Mouse (Mus musculus): ENCODE data around the gene Gm21992.

The Gm21992 gene

DNA sequence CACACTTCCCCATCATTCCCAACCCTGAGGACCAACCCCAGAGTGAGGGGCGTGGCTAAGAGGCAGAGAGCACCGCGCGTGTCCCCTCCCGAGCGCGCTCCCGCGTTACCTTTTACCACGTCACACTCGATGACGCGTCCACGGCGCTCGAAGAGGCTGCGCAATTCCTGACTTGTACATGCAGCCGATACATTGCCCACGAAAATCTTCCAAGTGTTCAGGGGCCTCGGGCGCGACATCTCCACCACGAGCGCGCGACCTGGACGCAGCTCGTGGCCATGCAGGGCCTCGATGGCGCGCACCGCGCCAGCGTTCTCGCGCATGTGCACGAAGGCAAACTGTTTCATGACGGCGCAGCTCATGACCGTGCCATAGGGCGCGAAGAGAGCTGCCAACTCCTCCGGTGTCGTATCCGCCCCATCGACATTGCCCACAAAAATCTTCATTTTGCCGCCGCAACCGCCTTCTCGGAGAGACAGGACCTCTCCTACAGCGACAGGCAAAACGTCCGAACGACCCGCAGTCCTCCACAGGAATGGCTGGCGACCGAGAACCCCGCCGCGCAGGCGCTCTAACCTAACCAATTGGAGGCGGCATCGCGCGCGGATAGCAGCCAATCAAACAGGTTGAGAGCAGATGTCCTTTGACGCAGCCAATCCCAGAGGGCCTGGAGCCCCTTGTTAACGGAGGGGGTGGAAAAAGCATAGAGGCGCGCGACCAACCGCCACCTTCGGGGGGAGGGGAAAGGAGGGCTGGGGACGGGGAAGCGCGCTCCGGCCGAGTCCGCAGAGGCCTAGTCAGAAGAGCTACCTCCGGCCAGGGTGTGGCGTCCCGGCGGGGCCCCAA lies at the start of gene Gm21992, which contains the start of gene Rbm14:
TSS of gene Gm21992 (minus strand) at position 550 of the 846 bp plus-strand sequence.
TSS of gene Rbm14 (minus strand) at position 572 of the 846 bp plus-strand sequence.
- DNase-seq (ENCODE audit: low spot score), result peak; percentile 97

DNA sequence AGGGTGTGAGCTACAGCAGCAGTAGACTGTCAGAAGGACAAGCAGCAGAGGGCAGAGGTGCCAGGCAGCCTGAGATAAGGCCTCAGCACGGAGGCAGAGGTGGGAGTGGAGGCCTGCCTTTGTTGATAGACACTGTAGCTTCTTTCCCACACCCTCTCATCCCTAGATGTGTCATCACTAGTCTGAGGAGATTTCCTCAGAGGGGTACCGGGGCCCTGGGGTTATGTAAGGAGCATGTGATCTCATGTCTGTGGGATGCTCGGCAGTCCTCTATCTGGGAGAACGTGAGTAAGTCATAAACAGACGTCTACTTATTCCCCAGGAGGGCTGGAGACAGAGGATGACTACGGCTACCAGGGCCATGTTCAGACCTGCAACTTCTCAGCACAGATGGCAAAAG lies 47.7 kb upstream of the Gm21992 start:
- no peak for DNase-seq (ENCODE audit: low spot score)

DNA sequence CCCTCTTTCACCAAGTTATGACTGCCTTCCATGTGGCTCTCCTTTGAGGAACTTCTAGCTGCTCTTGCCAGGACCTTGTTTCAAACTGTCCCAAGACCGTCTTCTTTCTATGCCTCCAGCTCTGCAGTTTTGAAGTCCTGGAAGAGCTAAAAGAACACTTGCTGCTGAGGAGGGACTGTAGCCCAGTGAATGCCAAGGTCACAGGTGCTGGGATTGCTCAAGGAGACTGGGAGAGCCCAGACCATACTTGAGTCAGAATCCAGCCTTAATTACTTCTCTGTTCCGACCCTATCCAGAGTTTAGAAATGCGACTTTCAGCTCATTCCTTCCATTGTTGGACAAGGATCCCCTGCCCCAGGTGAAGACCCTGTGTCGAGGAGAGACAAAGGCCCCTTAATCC lies 44.5 kb upstream of the Gm21992 start:
- no peak for DNase-seq (ENCODE audit: low spot score)

DNA sequence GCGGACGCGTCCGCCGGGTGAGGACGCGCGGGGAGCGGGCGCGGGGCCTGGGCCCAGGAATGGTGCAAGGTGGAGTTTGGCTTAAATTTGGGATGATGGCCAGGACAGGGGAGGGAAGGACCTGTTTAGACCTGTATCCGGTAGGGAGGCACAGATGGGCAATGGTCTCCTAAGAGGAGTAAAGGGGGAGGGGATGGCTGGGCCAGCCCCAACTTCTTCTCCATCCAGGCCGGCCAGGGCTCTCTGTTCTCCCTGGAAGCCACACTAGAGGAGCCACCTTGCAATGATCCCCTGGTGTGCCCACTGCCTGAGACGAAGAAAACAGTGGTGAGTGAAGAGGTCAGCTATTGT lies 44.0 kb upstream of the Gm21992 start:
- DNase-seq (ENCODE audit: low spot score), result no peak

DNA sequence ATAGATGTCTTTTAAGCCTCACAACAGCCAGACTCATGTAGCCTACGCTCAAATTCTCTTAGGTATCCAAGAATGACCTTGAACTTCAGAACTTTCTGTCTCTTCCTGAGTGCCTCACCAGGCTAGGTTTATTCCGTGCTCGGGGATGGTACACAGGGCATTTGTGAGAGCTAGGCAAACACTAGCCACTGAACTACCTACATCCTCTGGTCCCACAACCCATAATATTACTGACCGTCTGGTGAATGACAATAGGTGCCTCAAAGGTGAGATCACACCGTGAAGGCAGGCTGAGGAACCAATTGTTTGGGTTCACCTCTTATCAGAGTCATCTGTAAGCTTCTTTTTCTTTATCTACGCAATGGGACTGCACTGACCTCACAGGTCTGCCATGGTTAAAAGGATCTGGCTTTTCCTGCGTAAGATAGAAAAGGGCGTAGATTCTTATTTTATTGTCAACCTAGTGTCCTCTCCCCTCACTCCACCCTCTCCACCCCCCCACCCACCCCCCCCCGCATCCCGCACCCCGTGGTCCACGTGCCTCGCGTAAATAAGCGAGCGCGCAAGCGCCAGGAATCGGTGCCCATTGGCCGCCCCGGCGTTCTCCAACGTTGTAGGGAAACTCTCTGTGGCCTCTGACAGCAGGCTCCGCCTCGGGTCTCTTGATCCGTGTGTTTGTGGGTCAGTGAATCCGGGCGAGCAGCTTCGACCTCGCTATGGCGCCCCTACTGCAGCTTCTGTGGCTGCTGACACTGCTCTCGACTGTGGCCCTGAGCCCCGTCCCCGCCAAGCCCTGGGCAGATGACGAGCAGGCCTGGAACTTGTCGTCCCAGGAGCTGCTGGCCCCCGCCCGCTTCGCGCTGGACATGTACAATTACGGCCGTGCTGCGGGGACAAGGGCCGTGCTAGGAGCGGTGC lies 43.4 kb upstream of the Gm21992 start, which contains the start of gene Ctsf:
TSS of gene Ctsf (plus strand) at position 579 of the 918 bp plus-strand sequence.
- DNase-seq (ENCODE audit: low spot score), result peak; percentile 88

DNA sequence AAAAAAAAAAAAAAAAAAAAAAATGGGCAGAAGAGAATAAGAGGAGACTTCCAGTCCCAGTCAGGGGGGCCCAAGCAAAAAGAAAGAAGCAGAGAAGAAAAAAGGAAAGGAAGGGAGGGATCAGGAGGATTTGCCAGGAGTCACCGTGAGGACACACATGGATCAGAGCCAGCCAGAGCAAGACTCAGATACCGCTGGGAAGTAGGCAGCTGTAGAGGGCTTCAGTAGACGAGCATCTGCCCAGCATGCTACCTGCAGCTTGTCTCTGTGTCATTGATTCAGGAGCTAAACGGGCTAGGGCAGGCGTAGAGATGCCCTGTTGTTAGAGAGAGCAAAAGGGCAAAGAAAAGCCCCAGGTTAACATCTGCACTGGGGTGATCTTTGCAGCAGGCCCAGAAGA lies 38.9 kb upstream of the Gm21992 start:
- no peak for DNase-seq (ENCODE audit: low spot score)

DNA sequence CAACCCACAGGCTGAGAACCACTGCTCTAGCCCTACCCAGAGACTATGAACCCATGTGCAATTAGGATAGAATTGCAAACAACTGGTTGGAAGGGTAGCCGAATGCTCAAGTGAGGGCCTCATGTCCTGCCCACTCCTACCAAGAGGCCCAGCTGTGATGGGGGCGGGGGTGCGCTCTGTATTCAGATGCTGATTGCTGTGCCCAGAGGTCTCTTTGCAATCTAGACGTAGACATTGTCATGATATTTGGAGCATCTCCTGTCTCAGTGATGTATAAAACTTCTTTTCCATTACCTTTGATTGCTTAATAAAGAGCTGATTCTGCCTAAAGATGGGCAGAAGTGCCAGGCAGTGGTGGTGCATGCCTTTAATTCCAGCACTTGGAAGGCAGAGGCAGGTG lies 38.4 kb upstream of the Gm21992 start:
- no peak for DNase-seq (ENCODE audit: low spot score)

DNA sequence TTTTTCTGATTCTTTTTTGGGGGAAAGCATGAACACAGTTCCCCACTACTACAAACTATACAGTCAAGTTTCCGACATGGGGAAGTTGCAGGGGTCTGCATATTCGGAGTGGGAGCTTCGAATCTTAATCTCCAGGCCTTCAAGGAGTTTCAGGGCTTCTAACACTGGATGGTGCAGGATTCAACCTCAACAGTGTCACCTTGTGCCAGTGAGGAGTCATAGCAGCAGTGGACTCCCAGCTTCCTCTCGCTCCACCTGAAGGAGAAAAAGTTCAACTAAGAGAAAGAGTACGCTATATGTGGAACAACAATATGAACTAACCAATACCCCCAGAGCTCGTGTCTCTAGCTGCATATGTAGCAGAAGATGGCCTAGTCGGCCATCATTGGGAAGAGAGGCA lies 36.1 kb upstream of the Gm21992 start:
- no peak for DNase-seq (ENCODE audit: low spot score)

DNA sequence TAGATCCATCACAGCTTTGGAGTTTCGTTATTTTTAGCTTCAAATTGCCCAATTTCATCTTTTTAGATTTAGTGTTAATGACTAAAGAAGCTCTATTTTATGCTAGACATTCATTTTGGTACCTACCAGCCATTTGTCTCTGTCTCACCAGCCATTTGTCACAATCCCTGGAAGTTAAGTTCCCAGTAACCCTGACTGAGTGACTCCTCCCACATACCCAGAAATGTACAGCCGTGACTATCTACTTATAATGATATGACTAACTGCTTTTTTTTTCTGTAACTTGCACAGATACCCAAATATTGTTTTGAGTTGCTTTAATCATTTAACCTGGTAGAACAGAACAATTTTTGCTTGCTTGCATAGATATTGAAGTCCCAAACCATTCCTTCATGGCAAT lies 34.4 kb upstream of the Gm21992 start:
- DNase-seq (ENCODE audit: low spot score), result no peak

DNA sequence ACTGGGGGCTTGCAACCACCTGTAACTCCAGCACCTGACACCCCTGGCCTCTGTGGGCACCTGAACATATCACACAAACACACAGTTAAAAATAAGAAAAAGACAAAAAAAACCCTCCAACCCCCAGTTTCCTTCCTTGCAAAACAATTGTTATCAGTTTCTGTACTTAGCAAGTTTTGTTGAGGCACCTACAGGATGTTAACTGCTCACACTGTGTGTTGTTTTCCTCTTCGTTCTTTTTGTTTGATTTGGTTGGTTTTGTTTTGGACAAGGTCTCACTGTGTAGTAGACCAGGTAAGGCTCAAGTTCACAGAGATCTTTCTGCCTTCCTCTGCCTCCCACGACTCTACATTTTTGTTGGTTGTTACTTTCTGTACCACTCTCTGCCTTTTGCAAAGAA lies 31.2 kb upstream of the Gm21992 start:
- DNase-seq (ENCODE audit: low spot score), result no peak

DNA sequence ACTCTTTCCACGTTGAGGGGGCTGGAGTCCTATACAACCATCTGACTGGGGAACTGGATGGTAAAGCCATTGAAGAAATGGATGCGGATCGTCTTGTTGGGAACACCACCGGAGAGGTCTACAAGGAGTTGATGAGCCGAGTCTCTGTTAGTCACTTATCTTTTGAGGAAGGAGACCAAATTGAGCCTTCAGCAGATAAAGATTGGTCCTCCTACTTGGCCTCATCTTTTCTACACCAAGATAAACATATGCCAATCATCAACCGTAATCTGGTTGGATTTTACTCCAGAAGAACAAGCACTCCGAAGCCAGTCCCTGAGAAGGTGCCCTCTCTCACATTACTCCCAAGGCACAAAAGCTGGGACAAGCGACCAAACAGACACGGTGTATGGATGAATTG lies 29.4 kb upstream of the Gm21992 start:
- no peak for DNase-seq (ENCODE audit: low spot score)

DNA sequence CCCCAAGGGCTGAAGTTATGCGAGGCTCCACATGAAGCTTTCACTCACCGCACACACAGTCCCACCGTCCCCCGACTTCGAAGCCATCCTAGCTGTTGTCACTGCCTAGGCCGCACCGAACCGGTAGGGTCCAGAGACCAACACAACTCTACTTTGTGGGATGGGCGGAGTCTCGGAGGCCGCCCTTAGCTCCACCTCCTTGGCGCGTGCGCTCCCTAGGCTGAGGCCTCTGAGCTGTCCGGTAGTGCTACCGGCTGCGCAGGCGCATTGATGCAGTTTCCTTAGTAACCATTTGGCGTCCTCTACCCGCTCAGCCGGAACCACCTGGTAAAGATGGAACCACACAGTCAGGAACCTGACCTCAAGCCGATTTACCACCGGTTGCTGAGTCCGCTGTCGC lies 27.7 kb upstream of the Gm21992 start, which contains the start of the genes Ccs and Ccdc87:
TSS of gene Ccs (minus strand) at position 184 of the 400 bp plus-strand sequence.
TSS of gene Ccdc87 (plus strand) at position 218 of the 400 bp plus-strand sequence.
- peak; percentile 96 for DNase-seq (ENCODE audit: low spot score)

DNA sequence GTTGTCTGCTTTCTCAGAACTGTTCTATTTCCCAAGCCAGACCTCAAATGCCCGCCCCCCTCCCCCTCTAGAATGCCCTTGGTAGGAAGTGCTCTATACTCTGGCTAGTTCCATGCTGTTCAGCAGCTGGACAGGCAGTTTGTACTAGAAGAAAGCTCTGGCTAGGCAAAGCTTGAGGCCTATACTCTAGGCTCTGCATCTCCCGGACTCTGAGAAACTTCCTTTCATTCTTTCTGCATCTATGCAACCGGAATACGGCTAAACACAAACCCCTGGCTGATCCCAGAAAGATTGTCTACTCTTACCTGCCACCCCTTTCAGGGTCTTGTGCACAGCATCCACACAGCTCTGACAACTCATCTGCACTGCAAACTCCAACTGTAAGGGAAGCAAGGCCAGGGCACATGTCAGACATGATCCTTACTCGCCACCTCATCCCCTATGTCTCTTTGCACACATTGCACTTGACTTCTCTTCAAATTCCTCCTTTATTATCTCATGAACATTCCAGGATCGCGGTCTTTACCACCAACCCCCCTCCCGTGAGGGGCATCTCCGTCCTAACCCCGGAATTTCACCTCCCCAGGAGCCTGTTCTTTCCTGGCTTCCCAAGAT lies 27.2 kb upstream of the Gm21992 start:
- no peak for DNase-seq (ENCODE audit: low spot score)

DNA sequence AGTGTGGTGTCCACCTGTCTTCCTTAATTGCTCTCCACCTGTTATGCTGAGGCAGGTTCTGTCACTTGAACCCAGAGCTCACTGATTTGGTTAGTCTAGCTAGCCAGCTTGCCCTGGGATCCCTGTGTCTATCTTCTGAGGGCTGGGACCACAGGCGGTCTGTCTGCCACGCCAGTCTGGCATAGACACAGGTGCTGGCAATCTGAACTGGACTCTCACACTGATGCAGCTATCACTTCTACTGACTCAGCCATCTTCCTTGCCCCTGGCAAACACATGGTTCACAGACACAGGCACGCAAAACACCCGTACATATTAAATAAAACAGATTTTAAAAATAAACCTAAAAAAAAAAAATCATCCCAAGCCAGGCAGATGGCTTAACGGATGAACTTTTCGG lies 25.6 kb upstream of the Gm21992 start:
- no peak for DNase-seq (ENCODE audit: low spot score)

DNA sequence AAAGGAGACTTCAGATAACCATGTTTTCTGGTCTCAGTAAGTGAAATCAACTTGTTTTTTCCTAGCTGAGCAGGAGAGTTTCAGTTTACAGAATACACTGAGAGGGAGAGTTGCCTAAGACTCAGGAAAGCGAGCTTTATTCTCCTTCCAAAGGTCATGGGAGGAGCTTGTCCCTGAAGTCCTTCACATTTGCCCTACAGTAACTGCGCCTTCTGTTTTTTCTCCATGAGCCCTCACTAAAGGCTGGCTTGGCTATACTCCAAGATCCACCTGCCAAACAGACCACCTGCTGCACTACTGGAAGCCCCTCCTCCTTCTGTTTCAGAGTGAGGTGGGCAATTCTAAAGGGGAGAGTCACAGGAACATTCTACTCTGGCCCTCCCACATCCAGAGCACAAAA lies 24.7 kb upstream of the Gm21992 start:
- no peak for DNase-seq (ENCODE audit: low spot score)

DNA sequence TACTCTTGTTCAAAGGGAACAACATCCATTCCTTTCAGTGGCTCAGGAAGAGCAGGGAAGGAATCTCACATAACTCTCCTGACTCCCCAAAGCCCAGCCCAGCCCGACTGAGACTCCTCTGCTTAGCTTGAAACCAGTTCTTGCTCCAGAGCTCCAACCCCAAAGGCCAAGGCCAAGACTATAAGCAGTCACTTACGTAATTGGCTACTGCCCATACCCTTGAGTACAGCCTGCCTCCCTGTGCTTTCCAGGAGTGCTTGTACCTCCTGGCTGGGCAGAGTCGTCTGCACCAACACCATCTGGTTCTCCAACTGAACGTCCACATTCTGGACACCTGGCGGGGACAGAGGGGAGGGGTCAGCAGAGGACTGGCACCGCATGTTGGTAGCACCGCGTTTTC lies 22.6 kb upstream of the Gm21992 start:
- DNase-seq (ENCODE audit: low spot score), result no peak

DNA sequence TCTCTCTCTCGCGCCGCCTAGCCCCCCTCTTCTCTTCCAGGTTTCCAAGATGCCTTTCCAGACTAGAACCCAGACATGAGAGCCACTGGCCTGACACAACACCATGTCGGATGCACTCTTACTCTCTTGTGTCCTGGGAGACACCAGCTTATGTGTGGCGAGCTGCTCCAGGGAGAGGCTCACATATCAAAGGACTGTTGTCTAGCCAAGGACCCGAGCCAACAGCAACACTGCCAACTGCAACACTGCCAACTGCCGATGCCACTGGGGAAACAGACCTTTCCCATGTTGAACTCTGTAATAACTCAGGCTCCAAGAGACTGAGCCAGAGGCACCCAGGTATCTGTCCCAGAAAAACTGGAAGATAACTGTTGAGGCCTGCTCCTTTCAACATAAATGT lies 17.7 kb upstream of the Gm21992 start:
- peak; percentile 56 for DNase-seq (ENCODE audit: low spot score)

DNA sequence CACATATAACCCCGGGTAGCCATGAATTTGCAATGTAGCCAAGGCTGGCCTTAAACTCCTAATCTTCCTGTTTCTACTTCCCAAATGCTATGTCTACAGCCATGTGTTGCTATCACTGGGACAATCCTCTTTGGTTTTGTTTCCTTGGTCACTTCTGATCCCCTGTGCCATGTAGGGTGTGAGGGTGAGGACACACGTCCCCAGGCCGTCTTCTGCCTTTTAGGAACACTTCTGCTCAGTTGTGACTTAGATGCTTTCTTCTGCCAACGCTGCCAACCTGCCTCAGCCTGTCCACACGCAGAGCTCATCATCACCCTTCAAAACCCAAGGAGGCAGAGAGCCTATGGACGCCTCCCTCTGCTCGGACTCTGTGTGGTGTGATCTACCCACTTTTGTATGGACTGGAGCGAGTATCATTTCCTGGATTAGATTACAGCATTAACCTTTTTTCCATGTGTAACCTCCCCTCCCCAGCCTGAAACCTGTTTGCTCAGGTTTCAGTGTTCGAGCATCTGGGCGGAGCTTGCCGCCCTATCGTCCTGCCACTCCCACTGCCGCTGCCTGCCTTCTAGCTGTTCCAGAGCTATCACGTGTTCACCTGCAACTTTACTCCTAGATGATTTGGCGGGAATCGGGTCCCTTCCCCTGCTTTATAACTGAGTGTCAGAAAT lies 17.2 kb upstream of the Gm21992 start:
- DNase-seq (ENCODE audit: low spot score), result no peak

DNA sequence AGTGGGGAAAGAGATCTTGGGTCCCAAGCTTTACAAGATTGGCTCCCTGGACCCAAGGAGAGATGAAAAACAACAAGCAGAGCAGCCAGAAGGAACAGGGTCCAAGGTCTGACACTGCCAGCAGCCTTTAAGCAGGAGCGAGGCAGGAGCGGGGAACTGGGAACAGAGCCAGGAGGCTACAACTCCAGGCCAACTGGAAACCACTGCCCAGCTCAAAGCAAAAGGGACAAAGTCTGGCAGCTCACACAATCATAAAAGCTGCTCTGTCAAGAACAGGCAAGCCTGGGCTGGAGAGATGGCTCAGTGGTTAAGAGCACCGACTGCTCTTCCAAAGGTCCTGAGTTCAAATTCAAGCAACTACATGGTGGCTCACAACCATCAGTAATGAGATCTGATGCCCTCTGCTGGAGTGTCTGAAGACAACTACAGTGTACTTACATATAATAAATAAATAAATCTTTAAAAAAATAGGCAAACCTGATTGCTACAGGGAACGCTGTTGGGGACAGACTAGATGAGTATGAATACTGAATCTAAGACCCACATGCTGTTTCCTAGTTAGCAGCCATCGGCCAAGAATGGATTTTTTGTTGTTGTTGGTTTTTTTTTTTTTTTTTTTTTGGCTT lies 9.4 kb upstream of the Gm21992 start:
- peak; percentile 73 for DNase-seq (ENCODE audit: low spot score)

DNA sequence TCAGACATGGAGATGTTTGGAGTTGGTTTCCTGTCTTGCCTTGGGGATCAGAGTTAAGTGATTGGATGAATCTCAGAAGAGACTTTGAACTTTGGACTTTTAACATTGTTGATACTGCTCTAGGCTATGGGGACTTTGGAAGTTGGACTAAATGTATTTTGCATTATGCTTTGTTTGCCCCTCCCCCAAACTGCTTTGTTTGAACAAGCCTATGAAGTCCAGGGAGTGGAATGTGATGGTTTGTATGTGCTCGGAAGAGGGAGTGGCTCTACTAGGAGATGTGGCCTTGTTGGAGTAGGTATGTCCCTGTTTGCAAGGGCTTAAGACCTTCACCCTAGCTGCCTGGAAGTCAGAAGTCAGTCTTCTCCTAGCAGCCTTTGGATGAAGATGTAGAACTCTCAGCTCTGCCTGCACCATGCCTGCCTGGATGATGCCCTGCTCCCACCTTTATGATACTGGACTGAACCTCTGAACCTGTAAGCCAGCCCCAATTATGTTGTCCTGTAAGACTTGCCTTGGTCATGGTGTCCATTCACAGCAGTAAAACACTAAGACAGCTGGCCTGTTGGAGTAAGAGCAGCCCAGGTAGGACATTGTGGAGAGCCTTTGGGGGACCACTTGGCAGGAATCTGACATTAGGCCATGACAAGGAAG lies 5.9 kb upstream of the Gm21992 start:
- DNase-seq (ENCODE audit: low spot score), result no peak

DNA sequence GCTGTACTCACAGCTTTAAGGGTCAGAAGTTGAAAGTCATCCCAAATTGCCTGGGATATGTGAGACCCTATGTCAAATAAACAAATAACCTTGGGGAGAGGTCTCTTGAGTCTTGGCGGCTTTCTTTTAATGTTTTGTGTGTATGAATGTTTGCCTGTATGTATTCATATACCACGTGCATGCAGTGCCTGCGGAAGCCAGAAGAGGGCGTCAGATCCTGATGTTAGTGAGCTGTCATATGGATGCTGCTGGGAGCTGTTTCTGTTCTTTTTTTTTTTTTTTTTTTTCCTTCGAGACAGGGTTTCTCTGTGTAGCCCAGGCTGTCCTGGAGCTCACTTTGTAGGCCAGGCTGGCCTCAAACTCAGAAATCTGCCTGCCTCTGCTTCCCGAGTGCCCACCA lies 1.6 kb upstream of the Gm21992 start:
- DNase-seq (ENCODE audit: low spot score), result no peak
